Mouse (Mus musculus) kidney, postnatal 0 days (tissue): ENCODE data around the gene Bcor. TPM values are rescaled to one million over a fixed set of nuclear protein-coding genes. Genes with fewer than 3 reads are reported as not detected.
A peak's percentile ranks its signal among the peaks of the same experiment; 100 is the strongest.

Experiments used
- ATAC-seq: fragments of 200-750 bp; cut with Nextera tagmentation; replicated peaks from 2 replicates; pipeline ENCODE4 v1.8.0; 2017; ENCODE audit warnings: low read depth, moderate number of reproducible peaks, moderate TSS enrichment, moderate library complexity; ENCODE audit not compliant: low FRiP score
- DNase-seq: peaks from one replicate; pipeline ENCODE4 v3.0.0-alpha.2; 2016; ENCODE audit warnings: low spot score
- H3K27ac ChIP-seq: fragments of 300-500 bp; sonication (generic); 2 replicates; pipeline ENCODE4 v1.5.1; 2014; ENCODE audit warnings: mild to moderate bottlenecking
- H3K27me3 ChIP-seq: fragments of 300-500 bp; sonication (generic); 2 replicates; pipeline ENCODE4 v1.6.1; 2014; ENCODE audit warnings: low read length, mixed read lengths; ENCODE audit not compliant: insufficient read depth
- H3K36me3 ChIP-seq: fragments of 300-500 bp; sonication (generic); 2 replicates; pipeline ENCODE4 v1.6.1; 2014; ENCODE audit warnings: low read length, mixed read lengths; ENCODE audit not compliant: insufficient read depth
- H3K4me1 ChIP-seq: fragments of 300-500 bp; sonication (generic); replicated peaks from 2 replicates; pipeline ENCODE4 v1.6.1; 2014; ENCODE audit warnings: antibody characterized with exemption, low read length, mixed read lengths; ENCODE audit not compliant: insufficient read depth
- H3K4me2 ChIP-seq: fragments of 300-500 bp; sonication (generic); 2 replicates; pipeline ENCODE4 v1.6.1; 2014; ENCODE audit warnings: mild to moderate bottlenecking, low read length, moderate library complexity, mixed read lengths
- H3K4me3 ChIP-seq: fragments of 300-500 bp; sonication (generic); replicated peaks from 2 replicates; pipeline ENCODE4 v1.5.1; 2014; ENCODE audit warnings: low read depth, low read length
- H3K9ac ChIP-seq: fragments of 300-500 bp; sonication (generic); 2 replicates; pipeline ENCODE4 v1.6.1; 2014; ENCODE audit warnings: low read depth, low read length
- H3K9me3 ChIP-seq: fragments of 300-500 bp; sonication (generic); replicated peaks from 2 replicates; pipeline ENCODE4 v1.6.1; 2016; ENCODE audit warnings: low read length, inconsistent platforms, mixed read lengths
- CTCF ChIP-seq: IDR thresholded peaks from 2 replicates; pipeline ENCODE4 v1.5.1; 2016; ENCODE audit warnings: antibody characterized with exemption, low read depth, mild to moderate bottlenecking, moderate library complexity
- WGBS: fragments of 180-500 bp; shearing (Covaris S2); extraction: QIAGEN DNeasy Blood & Tissue Kit; methylation state at CpG from one replicate; pipeline ENCODE4 v1.1.7; 2014; 5-methylcytosine and 5-hydroxymethylcytosine counted together
- polyA plus RNA-seq: library from polyadenylated mRNA; unstranded; fragments of >200 nt; fragmentation: Nextera tagmentation; extraction: Ambion mirVana; gene quantifications from 2 replicates; pipeline ENCODE4 v1.2.1, GENCODE M21; 2015

The Bcor gene
- polyA plus RNA-seq, 1 experiment from 2014 or later = 12.8 TPM

GRCm38 (mm10) chrX:12091431-12092061, 68.6 kb downstream of the Bcor start:
- no peak for ATAC-seq

GRCm38 (mm10) chrX:12090871-12091404, 69.2 kb downstream of the Bcor start:
- 2% methylated on average over 47 of the region's 47 CpGs for WGBS
- no peak for TF ChIP-seq CTCF
- peak overlapping the region; percentile 93 for H3K27ac ChIP-seq
- ATAC-seq (peak; percentile 52), DNase-seq (no peak)
- H3K4me1 ChIP-seq = peaks cover 15% of the 10 kb centered on the region; the same call in 1 of the 2 replicates
- no peaks in the 10 kb centered on the region for H3K36me3 ChIP-seq
- no peaks in the 10 kb centered on the region for H3K9me3 ChIP-seq
- H3K27me3 ChIP-seq = peaks cover 9% of the 10 kb centered on the region; the same call in 1 of the 2 replicates
- H3K4me2 ChIP-seq = peak overlapping the region; percentile 74
- peak overlapping the region; percentile 73 for H3K9ac ChIP-seq
- peak overlapping the region; percentile 49 for H3K4me3 ChIP-seq

More at GRCm38 (mm10) chrX:12091431-12092061, 68.6 kb downstream of the Bcor start:
- peak overlapping the region; percentile 93 for H3K27ac ChIP-seq
- peak overlapping the region; percentile 49 for H3K4me3 ChIP-seq
- H3K36me3 ChIP-seq = no peaks in the 10 kb centered on the region
- H3K4me2 ChIP-seq = peak overlapping the region; percentile 74
- no peaks in the 10 kb centered on the region for H3K9me3 ChIP-seq
- peak overlapping the region; percentile 73 for H3K9ac ChIP-seq
- TF ChIP-seq CTCF = no peak
- no peak for DNase-seq
- WGBS = 1% methylated on average over 51 of the region's 56 CpGs
- H3K27me3 ChIP-seq = peaks cover 9% of the 10 kb centered on the region; the same call in 1 of the 2 replicates
- H3K4me1 ChIP-seq = peaks cover 15% of the 10 kb centered on the region; the same call in 1 of the 2 replicates

- Histone ChIP-seq H3K4me2 (peak overlapping the region; percentile 74), H3K27me3 (peaks cover 9% of the 10 kb centered on the region; the same call in 1 of the 2 replicates), H3K9ac (peak overlapping the region; percentile 73; the same call in 1 of the 2 replicates), H3K27ac (peak overlapping the region; percentile 93), H3K4me3 (peak overlapping the region; percentile 49; the same call in 1 of the 2 replicates), H3K9me3 (no peaks in the 10 kb centered on the region), H3K4me1 (peaks cover 15% of the 10 kb centered on the region; the same call in 1 of the 2 replicates), H3K36me3 (no peaks in the 10 kb centered on the region)
- DNase-seq (no peak), ATAC-seq (peak; percentile 74)
- 6% methylated on average over 37 of the region's 37 CpGs for WGBS
- no peak for TF ChIP-seq CTCF
Observed at GRCm38 (mm10) chrX:12090151-12090870, 69.8 kb downstream of the Bcor start.

- H3K9ac ChIP-seq = no peak overlapping the region
- peak overlapping the region; percentile 93 for H3K27ac ChIP-seq
- no peak overlapping the region for H3K4me3 ChIP-seq
- peaks cover 15% of the 10 kb centered on the region; the same call in 1 of the 2 replicates for H3K4me1 ChIP-seq
- ATAC-seq = no peak; the same call in 1 of the 2 replicates
- no peak for DNase-seq
- peaks cover 9% of the 10 kb centered on the region; the same call in 1 of the 2 replicates for H3K27me3 ChIP-seq
- WGBS = 3% methylated on average over 50 of the region's 52 CpGs
- no peak for TF ChIP-seq CTCF
- no peaks in the 10 kb centered on the region for H3K36me3 ChIP-seq
- peak overlapping the region; percentile 74 for H3K4me2 ChIP-seq
- H3K9me3 ChIP-seq = no peaks in the 10 kb centered on the region
Observed at GRCm38 (mm10) chrX:12089353-12090081, 70.6 kb downstream of the Bcor start.

GRCm38 (mm10) chrX:12089027-12089340, 71.2 kb downstream of the Bcor start:
- Histone ChIP-seq H3K9me3 (no peaks in the 10 kb centered on the region), H3K27ac (peak overlapping the region; percentile 93), H3K36me3 (no peaks in the 10 kb centered on the region), H3K4me2 (peak overlapping the region; percentile 76), H3K4me3 (peak overlapping the region; percentile 45; the same call in 1 of the 2 replicates), H3K9ac (peak overlapping the region; percentile 69; the same call in 1 of the 2 replicates), H3K4me1 (peaks cover 15% of the 10 kb centered on the region; the same call in 1 of the 2 replicates), H3K27me3 (peaks cover 9% of the 10 kb centered on the region; the same call in 1 of the 2 replicates)
- WGBS = 5% methylated on average over 12 of the region's 13 CpGs
- DNase-seq (no peak), ATAC-seq (no peak)
- no peak for TF ChIP-seq CTCF
